Mouse (Mus musculus): ENCODE data around the gene Nectin1. TPM values are rescaled to one million over a fixed set of nuclear protein-coding genes. Genes with fewer than 3 reads are reported as not detected.

Nectin1 gene
- total and polyA plus RNA-seq, 3 experiments: 3.9 to 6.2 TPM; not detected in 1

DNA sequence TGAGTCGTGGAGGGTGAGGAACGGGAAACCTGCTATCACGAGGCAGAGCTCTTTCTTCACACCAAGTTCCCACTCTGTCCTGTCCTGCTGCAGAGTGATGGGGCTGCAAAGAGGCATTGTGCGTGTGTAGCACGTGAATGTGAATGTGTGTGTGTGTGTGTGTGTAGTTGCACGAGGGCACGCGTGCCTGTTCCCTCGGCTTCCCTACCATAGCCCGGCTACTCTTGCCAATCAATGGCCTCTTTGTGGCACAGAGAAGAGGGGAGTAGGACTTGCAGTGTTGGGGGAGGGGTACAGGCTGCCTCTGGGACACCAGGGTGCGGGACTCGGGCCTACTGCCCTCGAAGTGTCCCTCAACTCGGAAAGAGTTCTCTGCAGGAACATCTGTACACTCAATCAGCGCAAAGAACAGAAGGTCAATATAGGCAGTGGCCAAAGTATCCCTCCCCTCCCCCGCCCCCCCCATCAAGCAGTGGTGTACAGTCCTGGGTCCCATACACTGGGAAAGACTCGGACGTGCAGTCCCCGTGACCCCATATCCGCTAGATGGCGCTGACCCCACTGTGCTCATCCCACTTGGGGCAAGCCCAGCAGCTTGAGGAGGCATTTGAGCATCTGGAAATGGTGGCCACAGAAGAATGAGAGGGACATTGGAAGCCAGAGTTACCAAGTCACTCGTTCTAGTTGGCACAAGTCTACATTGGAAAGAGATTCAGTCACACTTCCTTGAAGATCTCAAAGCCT lies 13.3 kb upstream of the Nectin1 start:
- peak; percentile 48 for DNase-seq (ENCODE audit: low read depth, low spot score)
- peak; percentile 44 for TF ChIP-seq SMC3 (IDR thresholded peaks at IDR 0.05; ENCODE audit: low read depth, low read length)
- TF ChIP-seq CTCF (IDR thresholded peaks at IDR 0.05 in 2 of 3, conservative IDR thresholded peaks at IDR 0.05 in 1 of 3; ENCODE audit: control insufficient read depth in 1 of 3, insufficient read depth in 1 of 3, low read depth in 2 of 3, low read length in 3 of 3, poor library complexity in 1 of 3, severe bottlenecking in 1 of 3): peak; percentile 37 to 69 (median 53); a peak in 5 of 6 replicates
- peak; percentile 25 for TF ChIP-seq RAD21 (IDR thresholded peaks at IDR 0.05; ENCODE audit: low read depth, low read length)
- no peak for TF ChIP-seq NELFE (IDR thresholded peaks at IDR 0.05; ENCODE audit: low read depth, low read length)
- TF ChIP-seq EP300 (IDR thresholded peaks at IDR 0.05; ENCODE audit: low read depth in 1 of 2, low read length in 2 of 2): no peak
- no peak for TF ChIP-seq BHLHE40 (IDR thresholded peaks at IDR 0.05; ENCODE audit: borderline replicate concordance, low read depth, low read length)
- Histone ChIP-seq H3K4me3 (ENCODE audit: control insufficient read depth in 1 of 2, insufficient read depth in 1 of 2, low read depth in 2 of 2, low read length in 2 of 2) (no peak overlapping the region), H3K79me2 (ENCODE audit: control insufficient read depth, insufficient read depth, low read length, poor library complexity) (no peaks in the 10 kb centered on the region), H3K9me3 (replicated peaks; ENCODE audit: insufficient read depth, low read length) (no peaks in the 10 kb centered on the region), H3K4me1 (ENCODE audit: control insufficient read depth in 1 of 2, insufficient read depth in 2 of 2, low read length in 2 of 2) (peaks cover 0 to 2% of the 10 kb centered on the region in 2 experiments; a peak in 1 of 4 replicates), H3K27me3 (ENCODE audit: control insufficient read depth in 1 of 2, insufficient read depth in 2 of 2, low read length in 2 of 2) (no peaks in the 10 kb centered on the region), H3K9ac (ENCODE audit: control insufficient read depth, low read depth, low read length, poor library complexity, severe bottlenecking) (no peak overlapping the region), H3K27ac (ENCODE audit: control insufficient read depth, low read depth, low read length) (no peak overlapping the region), H3K36me3 (ENCODE audit: control insufficient read depth in 1 of 2, insufficient read depth in 2 of 2, low read length in 2 of 2) (peaks cover 0 to 6% of the 10 kb centered on the region in 2 experiments; a peak in 2 of 4 replicates)

DNA sequence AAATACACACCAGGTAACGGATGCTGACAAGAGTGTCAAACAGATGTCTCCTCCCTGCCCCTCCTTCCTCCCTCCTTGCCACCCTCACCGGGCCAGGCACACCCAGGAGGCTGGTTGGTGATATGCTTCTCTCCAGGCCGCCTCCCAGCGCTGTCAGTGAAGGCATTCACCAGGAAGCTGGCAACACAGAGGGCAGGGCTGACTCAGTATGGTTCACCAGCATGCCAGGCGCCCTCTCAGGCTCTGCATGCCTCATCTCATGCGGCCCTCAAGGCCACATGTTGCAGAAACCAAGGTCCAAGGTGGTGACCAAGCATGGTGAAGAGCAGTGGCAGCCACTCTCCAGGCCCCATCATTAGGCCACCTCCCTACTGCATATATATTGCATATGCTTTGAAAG lies 11.9 kb upstream of the Nectin1 start:
- H3K79me2 ChIP-seq (ENCODE audit: control insufficient read depth, insufficient read depth, low read length, poor library complexity): no peaks in the 10 kb centered on the region
- H3K4me1 ChIP-seq (ENCODE audit: control insufficient read depth in 1 of 2, insufficient read depth in 2 of 2, low read length in 2 of 2): peaks cover 0 to 2% of the 10 kb centered on the region in 2 experiments; a peak in 1 of 4 replicates
- H3K4me3 ChIP-seq (ENCODE audit: control insufficient read depth in 1 of 2, insufficient read depth in 1 of 2, low read depth in 2 of 2, low read length in 2 of 2): no peak overlapping the region
- DNase-seq (ENCODE audit: low read depth, low spot score): no peak
- TF ChIP-seq MXI1 (IDR thresholded peaks at IDR 0.05; ENCODE audit: low read depth, low read length): no peak
- no peak for TF ChIP-seq CHD2 (IDR thresholded peaks at IDR 0.05; ENCODE audit: low read length)
- TF ChIP-seq GABPA (IDR thresholded peaks at IDR 0.05; ENCODE audit: low read depth, low read length): no peak
- TF ChIP-seq JUND (IDR thresholded peaks at IDR 0.05; ENCODE audit: low read depth, low read length): no peak
- TF ChIP-seq ZKSCAN1 (IDR thresholded peaks at IDR 0.05; ENCODE audit: low read depth, low read length): no peak
- TF ChIP-seq POLR2AphosphoS5 (IDR thresholded peaks at IDR 0.05; ENCODE audit: borderline replicate concordance, low read depth, low read length): no peak
- TF ChIP-seq SMC3 (IDR thresholded peaks at IDR 0.05; ENCODE audit: low read depth, low read length): no peak
- no peak for TF ChIP-seq ZC3H11A (IDR thresholded peaks at IDR 0.05; ENCODE audit: low read depth, low read length)
- TF ChIP-seq HCFC1 (IDR thresholded peaks at IDR 0.05; ENCODE audit: low read depth, low read length): no peak
- TF ChIP-seq NRF1 (IDR thresholded peaks at IDR 0.05; ENCODE audit: insufficient read depth, low read depth, low read length, poor library complexity, severe bottlenecking): no peak
- no peak for TF ChIP-seq MAX (IDR thresholded peaks at IDR 0.05; ENCODE audit: low read length)
- no peak for TF ChIP-seq TBP (IDR thresholded peaks at IDR 0.05; ENCODE audit: low read depth, low read length)
- no peak for TF ChIP-seq KAT2A (conservative IDR thresholded peaks at IDR 0.05; ENCODE audit: low read depth, low read length)
- TF ChIP-seq MAFK (IDR thresholded peaks at IDR 0.05; ENCODE audit: borderline replicate concordance, low read depth, low read length): no peak
- TF ChIP-seq MYB (IDR thresholded peaks at IDR 0.05; ENCODE audit: low read depth, low read length): no peak
- no peak for TF ChIP-seq TCF12 (IDR thresholded peaks at IDR 0.05; ENCODE audit: low read depth, low read length)
- TF ChIP-seq BHLHE40 (IDR thresholded peaks at IDR 0.05; ENCODE audit: borderline replicate concordance, low read depth, low read length): no peak
- TF ChIP-seq TAL1 (IDR thresholded peaks at IDR 0.05; ENCODE audit: low read length): no peak
- H3K9ac ChIP-seq (ENCODE audit: control insufficient read depth, low read depth, low read length, poor library complexity, severe bottlenecking): no peak overlapping the region
- H3K27ac ChIP-seq (ENCODE audit: control insufficient read depth, low read depth, low read length): no peak overlapping the region
- no peaks in the 10 kb centered on the region for H3K27me3 ChIP-seq (ENCODE audit: control insufficient read depth in 1 of 2, insufficient read depth in 2 of 2, low read length in 2 of 2)
- H3K36me3 ChIP-seq (ENCODE audit: control insufficient read depth in 1 of 2, insufficient read depth in 2 of 2, low read length in 2 of 2): peaks cover 0 to 6% of the 10 kb centered on the region in 2 experiments; a peak in 2 of 4 replicates
- H3K9me3 ChIP-seq (replicated peaks; ENCODE audit: insufficient read depth, low read length): no peaks in the 10 kb centered on the region
